Mouse (Mus musculus) thymus, adult 2 months (tissue): ENCODE measurements around the gene Pik3c2b.

ENCODE experiments used
- CTCF ChIP-seq: fragments of 200-500 bp; IDR thresholded peaks from 2 replicates; pipeline ENCODE4 v1.5.1; 2012; ENCODE audit warnings: mild to moderate bottlenecking, control low read depth, low read length, moderate library complexity, borderline replicate concordance; ENCODE audit not compliant: control insufficient read depth, poor library complexity, insufficient read depth; ENCODE audit errors: extremely low read depth
- POLR2A ChIP-seq: fragments of 200-500 bp; IDR thresholded peaks from 2 replicates; pipeline ENCODE4 v1.6.1; 2012; ENCODE audit warnings: mild to moderate bottlenecking, low read length, control low read depth, moderate library complexity; ENCODE audit not compliant: control insufficient read depth, poor library complexity, insufficient read depth; ENCODE audit errors: extremely low read depth

GRCm38 (mm10) chr1:133146014-133147009 lies 100.8 kb downstream of the Pik3c2b start:
- peak; percentile 18; the same call in 1 of the 2 replicates for TF ChIP-seq CTCF
- no peak for TF ChIP-seq POLR2A
